ENCODE assay signal across 40 mouse cellular contexts in the genomic region with DNA sequence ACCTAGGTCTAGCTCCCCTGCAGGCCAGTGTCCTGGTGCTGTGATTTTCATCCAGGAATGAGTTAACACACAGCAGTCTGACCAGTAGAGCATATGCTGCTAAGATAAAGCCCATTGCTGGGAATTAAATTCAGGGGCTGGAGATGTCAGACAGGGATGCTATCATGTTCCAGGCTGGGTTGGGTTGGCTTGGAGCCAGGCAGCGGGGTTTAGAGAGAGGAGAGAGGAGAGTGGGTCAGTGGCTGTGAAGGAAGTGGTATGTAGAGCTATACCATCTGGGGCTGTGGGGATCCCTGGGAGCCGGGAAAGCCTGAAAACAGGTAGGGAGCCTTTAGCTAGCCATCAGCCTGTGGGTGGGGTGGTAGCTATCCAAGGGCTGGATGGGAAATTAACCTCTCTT. TPM values are rescaled to one million over a fixed set of nuclear protein-coding genes. Genes with fewer than 3 reads are reported as not detected.
DNase-seq lines count a peak whose midpoint lies in the region; ATAC-seq and TF ChIP-seq lines count a peak whose summit lies in the region.
"Had no signal": no experiment of that assay in that cellular context is flagged by ENCODE, and none has a peak within 500 bp of the region (broad histone marks: within the 10 kb centered on the region; RNA-seq: fewer than 3 reads in every experiment).

No protein-coding gene starts in this region.

- H3K27me3 ChIP-seq in kidney, postnatal 0 days (ENCODE audit: insufficient read depth, low read length): no peaks in the 10 kb centered on the region
- no peaks in the 10 kb centered on the region for H3K27me3 ChIP-seq in kidney, adult 2 months (replicated peaks; ENCODE audit: control insufficient read depth, insufficient read depth, low read length)
- no peaks in the 10 kb centered on the region for H3K27me3 ChIP-seq in lung, embryonic 15.5 days
- H3K27me3 ChIP-seq: embryonic facial prominence, embryonic 15.5 days; forebrain, embryonic 12.5 days; heart, embryonic 12.5 days; hindbrain, embryonic 15.5 days; limb, embryonic 12.5 days; midbrain, embryonic 12.5 days; neural tube, embryonic 15.5 days; Patski; stomach, embryonic 15.5 days had no signal

- H3K9me3 ChIP-seq in kidney, postnatal 0 days (replicated peaks; ENCODE audit: low read length): no peaks in the 10 kb centered on the region
- H3K9me3 ChIP-seq in lung, embryonic 15.5 days: no peaks in the 10 kb centered on the region
- H3K9me3 ChIP-seq: embryonic facial prominence, embryonic 15.5 days; forebrain, embryonic 12.5 days; G1E; heart, embryonic 12.5 days; hindbrain, embryonic 10.5 days; hindbrain, embryonic 15.5 days; limb, embryonic 12.5 days; megakaryocyte, embryonic 14.5 days; midbrain, embryonic 12.5 days; neural tube, embryonic 15.5 days; stomach, embryonic 15.5 days had no signal

- peak; percentile 12 for DNase-seq in adrenal gland, postnatal 14 days
- no peak for DNase-seq in adrenal gland, adult 2 months
- DNase-seq in kidney, postnatal 0 days (ENCODE audit: low spot score): peak; percentile 35
- DNase-seq in kidney, adult 2 months: no peak
- DNase-seq in lung, postnatal 10 days: no peak
- DNase-seq in 416B (ENCODE audit: low read depth): peak; percentile 56
- DNase-seq in layer of hippocampus, adult 2 months (ENCODE audit: low spot score in 2 of 2): no peak
- DNase-seq: adrenal gland, postnatal 25 days; cerebellum, adult 11-12 months; cerebellum, adult 9-11 months; embryo, embryonic 11 days; forebrain, postnatal 0 days; heart, adult 2 months; heart, postnatal 10 days; kidney, adult 8-10 months; kidney, postnatal 36 days; layer of hippocampus, postnatal 36 days; liver, postnatal 0 days; lung, postnatal 36 days; right cerebral cortex, postnatal 14 days had no signal

- ATAC-seq in kidney, postnatal 0 days (replicated peaks; ENCODE audit: low FRiP score, low read depth): peak; percentile 27; the same call in 1 of the 2 replicates
- 0 out of 2 replicates have a peak, but pooled peaks have one; percentile 16 for ATAC-seq in lung, embryonic 15.5 days (ENCODE audit: borderline replicate concordance, extremely low read depth, low FRiP score, low TSS enrichment)
- ATAC-seq: forebrain, postnatal 0 days; inflammation-experienced regulatory T-cells, adult 6 months; liver, postnatal 0 days; Patski had no signal

- no peak overlapping the region for H3K27ac ChIP-seq in kidney, postnatal 0 days
- no peak overlapping the region for H3K27ac ChIP-seq in kidney, adult 2 months (ENCODE audit: insufficient read depth, low read depth, low read length)
- H3K27ac ChIP-seq in lung, embryonic 15.5 days: no peak overlapping the region
- no peak overlapping the region for H3K27ac ChIP-seq in layer of hippocampus, adult 2 months
- H3K27ac ChIP-seq: embryonic facial prominence, embryonic 15.5 days; forebrain, embryonic 12.5 days; heart, adult 2 months; hindbrain, embryonic 10.5 days; hindbrain, embryonic 15.5 days; limb, embryonic 12.5 days; midbrain, embryonic 12.5 days; neural tube, embryonic 15.5 days; stomach, embryonic 15.5 days had no signal

- no peak for TF ChIP-seq POLR2A in kidney, adult 2 months (IDR thresholded peaks at IDR 0.05; ENCODE audit: low read depth, low read length)

- no peak overlapping the region for H3K4me3 ChIP-seq in kidney, postnatal 0 days (replicated peaks; ENCODE audit: low read depth, low read length)
- no peak overlapping the region for H3K4me3 ChIP-seq in kidney, adult 2 months (ENCODE audit: insufficient read depth, low read depth, low read length)
- no peak overlapping the region for H3K4me3 ChIP-seq in lung, embryonic 15.5 days
- no peak overlapping the region for H3K4me3 ChIP-seq in layer of hippocampus, adult 2 months
- H3K4me3 ChIP-seq: embryonic facial prominence, embryonic 15.5 days; forebrain, embryonic 12.5 days; heart, adult 2 months; heart, embryonic 12.5 days; hindbrain, embryonic 10.5 days; hindbrain, embryonic 15.5 days; limb, embryonic 12.5 days; megakaryocyte, embryonic 14.5 days; midbrain, embryonic 12.5 days; neural tube, embryonic 15.5 days; stomach, embryonic 15.5 days had no signal

- TF ChIP-seq CTCF in kidney, postnatal 0 days (IDR thresholded peaks at IDR 0.05; ENCODE audit: low read depth): no peak
- TF ChIP-seq CTCF in kidney, adult 2 months (conservative IDR thresholded peaks at IDR 0.05; ENCODE audit: insufficient read depth, insufficient read length, low read depth, low read length): no peak
- TF ChIP-seq CTCF in layer of hippocampus, adult 2 months (conservative IDR thresholded peaks at IDR 0.05): no peak

- 0 out of 2 replicates have a peak, but pooled peaks cover 14% of the 10 kb centered on the region for H3K36me3 ChIP-seq in kidney, postnatal 0 days (ENCODE audit: insufficient read depth, low read length)
- H3K36me3 ChIP-seq in kidney, adult 2 months (ENCODE audit: control insufficient read depth, insufficient read depth, low read length): no peaks in the 10 kb centered on the region
- no peaks in the 10 kb centered on the region for H3K36me3 ChIP-seq in lung, embryonic 15.5 days
- H3K36me3 ChIP-seq: forebrain, embryonic 12.5 days; G1E; midbrain, embryonic 12.5 days had no signal

- WGBS in kidney, postnatal 0 days: 30% methylated on average over 2 of the region's 2 CpGs
- 70% methylated on average over 2 of the region's 2 CpGs for WGBS in kidney, adult 2 months
- 29% methylated on average over 2 of the region's 2 CpGs for whole genome bisulfite sequencing in lung, embryonic 15.5 days

- H3K9ac ChIP-seq in kidney, postnatal 0 days (ENCODE audit: low read depth, low read length): no peak overlapping the region
- H3K9ac ChIP-seq in lung, embryonic 15.5 days: no peak overlapping the region
- H3K9ac ChIP-seq: embryonic facial prominence, embryonic 15.5 days; forebrain, embryonic 12.5 days; forebrain, postnatal 0 days; hindbrain, embryonic 15.5 days; limb, embryonic 12.5 days; liver, postnatal 0 days; midbrain, embryonic 12.5 days; neural tube, embryonic 15.5 days; stomach, embryonic 15.5 days had no signal

- no peak overlapping the region for H3K4me2 ChIP-seq in kidney, postnatal 0 days (ENCODE audit: low read length)
- H3K4me2 ChIP-seq in lung, embryonic 15.5 days: no peak overlapping the region
- H3K4me2 ChIP-seq: embryonic facial prominence, embryonic 15.5 days; forebrain, embryonic 12.5 days; heart, embryonic 12.5 days; hindbrain, embryonic 15.5 days; limb, embryonic 12.5 days; liver, embryonic 11.5 days; midbrain, embryonic 12.5 days; neural tube, embryonic 15.5 days; stomach, embryonic 15.5 days had no signal

- no peaks in the 10 kb centered on the region for H3K4me1 ChIP-seq in kidney, postnatal 0 days (replicated peaks; ENCODE audit: insufficient read depth, low read length)
- no peaks in the 10 kb centered on the region for H3K4me1 ChIP-seq in kidney, adult 2 months (ENCODE audit: control insufficient read depth, insufficient read depth, low read length)
- H3K4me1 ChIP-seq in lung, embryonic 15.5 days: 0 out of 2 replicates have a peak, but pooled peaks cover 7% of the 10 kb centered on the region
- H3K4me1 ChIP-seq: embryonic facial prominence, embryonic 15.5 days; forebrain, embryonic 12.5 days; hindbrain, embryonic 10.5 days; hindbrain, embryonic 15.5 days; limb, embryonic 12.5 days; midbrain, embryonic 12.5 days; neural tube, embryonic 15.5 days; stomach, embryonic 15.5 days had no signal

RNA-seq across cellular contexts. Expression of gene Atp6v0e2, which starts 6.6 kb away (rescaled TPM):
- 41.8 and 45.7 TPM in 2 replicates for total RNA-seq in adrenal gland, postnatal 14 days (2021)
- total RNA-seq in adrenal gland, adult 2 months (2021): 10 to 100 TPM; 70.7 to 78.4 TPM
- 182 and 183 TPM in 2 replicates for polyA plus RNA-seq in adrenal gland, adult 2 months (2012; rRNA removed)
- polyA plus RNA-seq in kidney, postnatal 0 days (2015; fragmentation: Nextera tagmentation; extraction: Ambion mirVana): 31.1 and 34.6 TPM in 2 replicates
- polyA plus RNA-seq in kidney, adult 2 months (2012; rRNA removed): 101 and 109 TPM in 2 replicates
- 9.4 and 11.7 TPM in 2 replicates for polyA plus RNA-seq in lung, embryonic 15.5 days (2015; fragmentation: Nextera tagmentation; extraction: Ambion mirVana)
- 100 to 1,000 TPM; 443 to 456 TPM for total RNA-seq in layer of hippocampus, adult 2 months (2021)
- total RNA-seq: monocyte, adult 5-6 weeks had no signal
- polyA plus RNA-seq: G1E had no signal

RNA-seq across cellular contexts. Expression of gene Lrrc61, which starts 23.7 kb away (rescaled TPM):
- total RNA-seq in adrenal gland, postnatal 14 days (2021): 26.1 and 28.7 TPM in 2 replicates
- 10 to 100 TPM; 30.8 to 45.1 TPM for total RNA-seq in adrenal gland, adult 2 months (2021)
- polyA plus RNA-seq in adrenal gland, adult 2 months (2012; rRNA removed): 32.4 and 33.3 TPM in 2 replicates
- 11.5 and 11.9 TPM in 2 replicates for polyA plus RNA-seq in kidney, postnatal 0 days (2015; fragmentation: Nextera tagmentation; extraction: Ambion mirVana)
- 35.3 and 36.5 TPM in 2 replicates for polyA plus RNA-seq in kidney, adult 2 months (2012; rRNA removed)
- polyA plus RNA-seq in lung, embryonic 15.5 days (2015; fragmentation: Nextera tagmentation; extraction: Ambion mirVana): 6.0 and 7.3 TPM in 2 replicates
- total RNA-seq in layer of hippocampus, adult 2 months (2021): 10 to 100 TPM; 36.6 to 40.9 TPM
- polyA plus RNA-seq: G1E had no signal

RNA-seq across cellular contexts. Expression of gene Rarres2, which starts 41.7 kb away (rescaled TPM):
- total RNA-seq in adrenal gland, postnatal 14 days (2021): 74.2 and 241 TPM in 2 replicates
- 100 to 1,000 TPM in 1 of 2 experiments, 10 to 100 TPM in 1; 73.4 to 101 TPM for total RNA-seq in adrenal gland, adult 2 months (2021)
- polyA plus RNA-seq in adrenal gland, adult 2 months (2012; rRNA removed): 29.3 and 41.8 TPM in 2 replicates
- polyA plus RNA-seq in kidney, postnatal 0 days (2015; fragmentation: Nextera tagmentation; extraction: Ambion mirVana): 66.8 and 80.3 TPM in 2 replicates
- 87.9 and 89.2 TPM in 2 replicates for polyA plus RNA-seq in kidney, adult 2 months (2012; rRNA removed)
- 76.6 and 84.0 TPM in 2 replicates for polyA plus RNA-seq in lung, embryonic 15.5 days (2015; fragmentation: Nextera tagmentation; extraction: Ambion mirVana)
- 10 to 100 TPM; 11.4 to 16.0 TPM for total RNA-seq in layer of hippocampus, adult 2 months (2021)
- total RNA-seq: monocyte, adult 5-6 weeks had no signal
- polyA plus RNA-seq: G1E had no signal

RNA-seq across cellular contexts. Expression of gene Gm45021, which starts 58.5 kb away (rescaled TPM):
- not detected in 2 replicates for total RNA-seq in adrenal gland, postnatal 14 days (2021)
- total RNA-seq in adrenal gland, adult 2 months (2021): not detected
- not detected in 2 replicates for polyA plus RNA-seq in adrenal gland, adult 2 months (2012; rRNA removed)
- polyA plus RNA-seq in kidney, postnatal 0 days (2015; fragmentation: Nextera tagmentation; extraction: Ambion mirVana): 0.38 TPM in 1 of 2 replicates, not detected in the other
- polyA plus RNA-seq in kidney, adult 2 months (2012; rRNA removed): not detected in 2 replicates
- polyA plus RNA-seq in lung, embryonic 15.5 days (2015; fragmentation: Nextera tagmentation; extraction: Ambion mirVana): not detected in 2 replicates
- total RNA-seq in layer of hippocampus, adult 2 months (2021): not detected
- total RNA-seq: adrenal gland, postnatal 25 days; forebrain, postnatal 0 days; G1E; gastrocnemius, adult 8-10 months; gastrocnemius, postnatal 4 days; heart, adult 2 months; heart, postnatal 10 days; layer of hippocampus, postnatal 36 days; left cerebral cortex, postnatal 10 days; monocyte, adult 5-6 weeks had no signal
- polyA plus RNA-seq: embryonic facial prominence, embryonic 15.5 days; forebrain, embryonic 12.5 days; forebrain, postnatal 0 days; G1E; heart, adult 2 months; heart, embryonic 12.5 days; hindbrain, embryonic 10.5 days; hindbrain, embryonic 15.5 days; inflammation-experienced regulatory T-cells, adult 6 months; limb, embryonic 12.5 days; liver, embryonic 11.5 days; liver, postnatal 0 days; midbrain, embryonic 12.5 days; neural tube, embryonic 15.5 days; Patski; small intestine, adult 2 months; stomach, embryonic 15.5 days had no signal

Comparison
In these comparisons a context has a peak if more than half of its experiments do, and no peak if none do; other contexts are left out.
1. DNase-seq: peak in adrenal gland, postnatal 14 days (single experiment), kidney, postnatal 0 days (single experiment) and 416B (single experiment); none in adrenal gland, adult 2 months (single experiment), kidney, adult 2 months (single experiment), lung, postnatal 10 days (single experiment) and layer of hippocampus, adult 2 months (0 of 2).